Mouse (Mus musculus): ENCODE results near the gene Armc6. TPM values are rescaled to one million over a fixed set of nuclear protein-coding genes. Genes with fewer than 3 reads are reported as not detected.
"Not testable (repeated sequence)": the region's sequence is repeated elsewhere in the genome, so short reads cannot be mapped to it uniquely, and the experiment has no call there.

The Armc6 gene
- polyA plus RNA-seq, 1 experiment, result 25.4 TPM

DNA sequence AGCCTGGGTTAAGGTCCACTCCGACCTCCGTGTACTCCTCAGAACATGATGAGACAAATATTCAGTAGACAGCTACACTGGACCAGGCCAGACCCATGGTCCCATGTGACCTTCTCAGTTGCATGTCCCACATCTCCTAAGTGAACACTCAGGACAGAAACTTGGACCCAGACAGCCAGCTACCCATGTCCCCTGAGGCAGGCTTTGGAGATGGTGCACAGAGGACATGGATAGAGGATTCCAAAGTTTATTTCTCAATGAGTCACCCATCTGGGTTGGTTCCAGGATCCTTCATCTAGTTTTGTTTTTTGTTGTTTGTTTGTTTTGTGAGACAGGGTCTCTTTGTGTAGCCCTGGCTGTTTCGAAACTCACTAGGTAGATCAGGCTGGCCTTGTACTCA, 13.4 kb downstream of the Armc6 start:
- H3K36me3 ChIP-seq (ENCODE audit: control insufficient read depth, insufficient read depth, low read length), result no peaks in the 10 kb centered on the region
- no peaks in the 10 kb centered on the region for H3K4me1 ChIP-seq (replicated peaks; ENCODE audit: control insufficient read depth, insufficient read depth, low read length)
- H3K4me3 ChIP-seq (ENCODE audit: control insufficient read depth, insufficient read depth, low read length), result no peak overlapping the region
- no peaks in the 10 kb centered on the region for H3K27me3 ChIP-seq (ENCODE audit: control insufficient read depth, insufficient read depth, low read length)
- TF ChIP-seq CTCF (IDR thresholded peaks at IDR 0.05; ENCODE audit: borderline replicate concordance, control insufficient read depth, extremely low read depth, insufficient read depth, low read length, poor library complexity) (no peak), POLR2A (IDR thresholded peaks at IDR 0.05; ENCODE audit: control insufficient read depth, extremely low read depth, insufficient read depth, low read length, poor library complexity) (no peak)
- no peak for DNase-seq
- H3K27ac ChIP-seq (ENCODE audit: control insufficient read depth, insufficient read depth, low read length), result no peak overlapping the region
- WGBS, result 100% methylated on average over 3 of the region's 3 CpGs

DNA sequence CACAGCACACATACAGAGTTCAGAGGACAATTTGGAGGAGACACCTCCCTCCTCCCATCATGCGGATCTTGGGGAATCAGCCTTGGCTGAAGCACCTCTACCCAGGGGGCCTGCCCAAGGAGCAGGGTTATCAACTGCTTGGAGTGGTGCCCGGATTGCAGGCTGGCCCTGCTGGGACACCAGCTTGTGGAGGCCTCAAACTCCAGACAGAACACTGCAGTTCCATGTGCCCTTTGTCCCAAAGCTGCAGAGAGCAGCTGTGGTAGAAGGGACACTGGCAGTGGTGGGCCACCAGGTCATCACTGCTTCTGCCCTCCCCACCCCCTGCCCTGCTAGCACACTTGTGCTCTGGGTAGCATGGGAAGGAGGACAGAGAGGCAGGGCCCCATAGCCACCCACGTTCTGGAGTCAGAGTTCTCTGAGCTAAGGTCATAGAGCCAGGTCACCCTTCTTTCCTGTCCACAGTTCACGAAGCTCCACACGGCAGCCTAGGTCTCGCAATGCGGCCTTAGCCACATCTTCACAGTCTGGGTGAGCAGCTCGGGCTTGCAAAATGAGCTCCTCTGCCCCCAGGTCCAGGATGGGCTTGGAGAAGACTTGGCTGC, 13.9 kb downstream of the Armc6 start:
- TF ChIP-seq POLR2A (IDR thresholded peaks at IDR 0.05; ENCODE audit: control insufficient read depth, extremely low read depth, insufficient read depth, low read length, poor library complexity) (no peak), CTCF (IDR thresholded peaks at IDR 0.05; ENCODE audit: borderline replicate concordance, control insufficient read depth, extremely low read depth, insufficient read depth, low read length, poor library complexity) (no peak)
- H3K36me3 ChIP-seq (ENCODE audit: control insufficient read depth, insufficient read depth, low read length), result no peaks in the 10 kb centered on the region
- WGBS, result 93% methylated on average over 8 of the region's 8 CpGs

DNA sequence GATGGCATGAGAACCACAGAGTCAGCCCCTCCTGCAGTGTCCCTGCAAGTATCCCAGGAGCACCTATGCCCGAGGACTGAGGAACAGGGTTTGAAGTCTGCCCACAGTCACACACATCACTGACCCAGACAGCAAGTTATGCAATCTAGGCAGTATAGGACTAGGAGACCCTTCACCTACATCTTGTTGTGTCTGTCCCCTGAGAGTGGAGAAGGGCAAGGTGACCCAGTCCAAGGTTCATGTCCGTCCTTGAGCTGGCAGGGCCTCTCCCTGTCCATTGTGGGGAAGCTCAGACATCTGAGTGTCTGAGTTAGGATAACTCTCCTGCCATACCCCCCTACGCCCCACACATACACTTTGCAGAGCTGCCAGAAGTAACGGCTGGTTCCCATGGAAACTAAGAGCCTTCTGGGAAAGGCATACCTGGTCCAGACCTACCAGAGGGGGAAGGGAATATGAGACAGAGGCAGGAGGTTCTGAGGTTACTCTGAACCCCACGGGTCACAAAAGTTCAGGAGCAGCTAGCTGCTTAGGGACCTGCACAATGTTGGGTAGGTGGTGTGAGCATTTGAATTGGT, 15.1 kb downstream of the Armc6 start:
- no peaks in the 10 kb centered on the region for H3K36me3 ChIP-seq (ENCODE audit: control insufficient read depth, insufficient read depth, low read length)
- no peaks in the 10 kb centered on the region for H3K27me3 ChIP-seq (ENCODE audit: control insufficient read depth, insufficient read depth, low read length)
- no peak overlapping the region for H3K27ac ChIP-seq (ENCODE audit: control insufficient read depth, insufficient read depth, low read length)
- no peak for TF ChIP-seq POLR2A (IDR thresholded peaks at IDR 0.05; ENCODE audit: control insufficient read depth, extremely low read depth, insufficient read depth, low read length, poor library complexity)
- TF ChIP-seq CTCF (IDR thresholded peaks at IDR 0.05; ENCODE audit: borderline replicate concordance, control insufficient read depth, extremely low read depth, insufficient read depth, low read length, poor library complexity), result no peak
- H3K4me3 ChIP-seq (ENCODE audit: control insufficient read depth, insufficient read depth, low read length), result no peak overlapping the region
- H3K4me1 ChIP-seq (replicated peaks; ENCODE audit: control insufficient read depth, insufficient read depth, low read length), result no peaks in the 10 kb centered on the region
- WGBS, result 80% methylated on average over 5 of the region's 5 CpGs
- no peak for DNase-seq

More for the DNA sequence above, 13.9 kb downstream of the Armc6 start:
- no peak overlapping the region for H3K4me3 ChIP-seq (ENCODE audit: control insufficient read depth, insufficient read depth, low read length)
- no peaks in the 10 kb centered on the region for H3K27me3 ChIP-seq (ENCODE audit: control insufficient read depth, insufficient read depth, low read length)
- no peak overlapping the region for H3K27ac ChIP-seq (ENCODE audit: control insufficient read depth, insufficient read depth, low read length)
- no peaks in the 10 kb centered on the region for H3K4me1 ChIP-seq (replicated peaks; ENCODE audit: control insufficient read depth, insufficient read depth, low read length)
- no peak for DNase-seq

DNA sequence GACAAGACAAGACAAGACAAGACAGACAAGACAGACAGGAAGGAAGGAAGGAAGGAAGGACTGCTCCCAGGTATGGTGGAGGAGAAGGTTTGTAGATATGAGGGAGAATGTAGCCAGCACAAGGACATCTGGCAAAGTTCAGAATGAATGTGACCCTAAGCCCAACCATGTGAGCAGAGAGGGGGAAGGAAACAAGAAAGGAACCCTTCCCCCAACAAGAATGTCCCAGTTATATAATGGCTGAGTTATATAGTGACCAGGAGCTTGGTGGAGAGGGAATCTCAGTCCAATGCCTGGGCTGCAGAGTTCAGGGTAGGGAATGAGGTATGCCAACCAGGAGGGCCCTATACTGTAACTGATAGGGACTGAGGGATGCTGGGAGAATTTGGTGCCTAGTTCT, 16.8 kb downstream of the Armc6 start:
- DNase-seq, result no peak
- Histone ChIP-seq H3K4me3 (ENCODE audit: control insufficient read depth, insufficient read depth, low read length) (no peak overlapping the region), H3K27ac (ENCODE audit: control insufficient read depth, insufficient read depth, low read length) (no peak overlapping the region), H3K4me1 (replicated peaks; ENCODE audit: control insufficient read depth, insufficient read depth, low read length) (no peaks in the 10 kb centered on the region), H3K36me3 (ENCODE audit: control insufficient read depth, insufficient read depth, low read length) (no peaks in the 10 kb centered on the region), H3K27me3 (ENCODE audit: control insufficient read depth, insufficient read depth, low read length) (no peaks in the 10 kb centered on the region)
- no peak for TF ChIP-seq POLR2A (IDR thresholded peaks at IDR 0.05; ENCODE audit: control insufficient read depth, extremely low read depth, insufficient read depth, low read length, poor library complexity)
- TF ChIP-seq CTCF (IDR thresholded peaks at IDR 0.05; ENCODE audit: borderline replicate concordance, control insufficient read depth, extremely low read depth, insufficient read depth, low read length, poor library complexity), result no peak

DNA sequence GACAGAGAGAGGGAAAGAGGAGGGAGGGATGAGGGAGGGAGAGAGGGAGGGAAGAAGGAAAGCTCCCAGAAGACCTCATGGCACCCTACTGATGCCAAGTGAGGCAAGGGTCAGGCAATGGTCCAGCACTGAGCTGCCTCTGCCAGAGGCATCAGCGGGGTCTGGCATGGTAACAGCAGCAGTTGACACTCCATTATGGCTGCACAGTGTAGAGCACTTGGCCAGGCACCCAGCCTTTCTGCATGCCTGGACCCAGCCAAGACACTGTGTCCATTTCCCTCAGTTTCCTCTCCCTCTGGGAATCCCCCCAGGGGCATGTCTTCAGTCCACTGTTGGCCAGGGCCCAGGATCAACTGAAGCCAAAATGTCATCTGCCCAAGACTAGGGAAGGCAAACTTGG, 17.7 kb downstream of the Armc6 start:
- Histone ChIP-seq H3K36me3 (ENCODE audit: control insufficient read depth, insufficient read depth, low read length) (no peaks in the 10 kb centered on the region), H3K27ac (ENCODE audit: control insufficient read depth, insufficient read depth, low read length) (no peak overlapping the region), H3K4me3 (ENCODE audit: control insufficient read depth, insufficient read depth, low read length) (no peak overlapping the region), H3K27me3 (ENCODE audit: control insufficient read depth, insufficient read depth, low read length) (no peaks in the 10 kb centered on the region), H3K4me1 (replicated peaks; ENCODE audit: control insufficient read depth, insufficient read depth, low read length) (no peaks in the 10 kb centered on the region; the same call in 1 of the 2 replicates)
- DNase-seq, result no peak
- TF ChIP-seq POLR2A (IDR thresholded peaks at IDR 0.05; ENCODE audit: control insufficient read depth, extremely low read depth, insufficient read depth, low read length, poor library complexity), result no peak
- TF ChIP-seq CTCF (IDR thresholded peaks at IDR 0.05; ENCODE audit: borderline replicate concordance, control insufficient read depth, extremely low read depth, insufficient read depth, low read length, poor library complexity), result no peak
- WGBS, result 100% methylated on average over 1 of the region's 1 CpGs

DNA sequence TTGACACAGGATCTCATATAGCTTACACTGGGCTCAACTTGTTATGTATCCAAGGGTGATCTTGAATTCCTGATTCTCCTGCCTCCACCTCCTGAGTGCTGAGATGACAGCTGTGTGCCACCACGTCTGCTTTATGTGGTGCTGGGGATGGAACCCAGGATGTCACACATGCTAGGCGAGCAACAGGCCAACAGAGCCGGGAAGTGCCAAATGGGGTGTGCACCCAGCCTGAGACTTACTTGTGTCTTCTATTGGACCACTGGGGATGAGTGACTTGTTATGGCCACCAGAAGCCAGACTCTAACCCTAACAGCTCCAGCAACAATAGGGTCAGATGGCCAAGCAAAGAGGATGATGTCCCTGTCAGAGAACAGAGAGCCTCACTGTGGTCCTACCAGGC, 18.1 kb downstream of the Armc6 start:
- H3K4me1 ChIP-seq (replicated peaks; ENCODE audit: control insufficient read depth, insufficient read depth, low read length); H3K36me3 ChIP-seq (ENCODE audit: control insufficient read depth, insufficient read depth, low read length); H3K27ac ChIP-seq (ENCODE audit: control insufficient read depth, insufficient read depth, low read length); H3K27me3 ChIP-seq (ENCODE audit: control insufficient read depth, insufficient read depth, low read length); H3K4me3 ChIP-seq (ENCODE audit: control insufficient read depth, insufficient read depth, low read length); DNase-seq: not testable (repeated sequence)
- WGBS, result 96% methylated on average over 3 of the region's 3 CpGs

DNA sequence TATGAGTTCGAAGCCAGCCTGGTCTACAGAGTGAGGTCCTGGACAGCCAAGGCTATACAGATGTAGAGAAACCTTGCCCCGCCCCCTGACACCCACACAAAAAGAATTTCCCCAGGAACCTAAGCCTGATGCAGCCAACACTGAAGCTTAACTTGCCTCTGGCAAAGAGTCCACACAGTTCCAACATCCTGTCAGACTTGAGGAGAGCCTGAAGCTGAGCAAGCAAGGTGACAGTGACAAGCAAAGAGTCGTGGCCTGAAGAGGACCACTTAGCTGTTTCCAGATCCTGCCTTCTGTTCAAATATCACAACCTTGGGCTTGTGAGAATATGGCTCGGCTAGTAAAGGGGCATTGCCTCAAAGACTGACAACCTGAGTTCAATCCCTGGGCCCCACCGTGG, 19.2 kb downstream of the Armc6 start:
- H3K36me3 ChIP-seq (ENCODE audit: control insufficient read depth, insufficient read depth, low read length), result no peaks in the 10 kb centered on the region
- TF ChIP-seq CTCF (IDR thresholded peaks at IDR 0.05; ENCODE audit: borderline replicate concordance, control insufficient read depth, extremely low read depth, insufficient read depth, low read length, poor library complexity), result no peak
- no peak for TF ChIP-seq POLR2A (IDR thresholded peaks at IDR 0.05; ENCODE audit: control insufficient read depth, extremely low read depth, insufficient read depth, low read length, poor library complexity)
- no peaks in the 10 kb centered on the region; the same call in 1 of the 2 replicates for H3K4me1 ChIP-seq (replicated peaks; ENCODE audit: control insufficient read depth, insufficient read depth, low read length)
- no peak overlapping the region for H3K27ac ChIP-seq (ENCODE audit: control insufficient read depth, insufficient read depth, low read length)
- no peaks in the 10 kb centered on the region for H3K27me3 ChIP-seq (ENCODE audit: control insufficient read depth, insufficient read depth, low read length)
- WGBS, result 87% methylated on average over 5 of the region's 5 CpGs
- H3K4me3 ChIP-seq (ENCODE audit: control insufficient read depth, insufficient read depth, low read length), result no peak overlapping the region
- no peak for DNase-seq
